Mouse (Mus musculus) liver, embryonic 14.5 days (tissue): ENCODE data around the gene Ldhb. TPM values are rescaled to one million over a fixed set of nuclear protein-coding genes. Genes with fewer than 3 reads are reported as not detected.
A peak's percentile ranks its signal among the peaks of the same experiment; 100 is the strongest.
"Not testable (repeated sequence)": the region's sequence is repeated elsewhere in the genome, so short reads cannot be mapped to it uniquely, and the experiment has no call there.

Experiments used
- ATAC-seq: fragments of 200-750 bp; cut with Nextera tagmentation; 2 replicates; pipeline ENCODE4 v1.8.0; 2017; ENCODE audit warnings: moderate number of reproducible peaks, mild to moderate bottlenecking, moderate library complexity; ENCODE audit not compliant: insufficient read depth
- DNase-seq, 3 experiments: peaks; one replicate each; pipeline ENCODE4 v3.0.0-alpha.2; 2012 to 2013; ENCODE audit warnings: low read depth in 3 of 3, low spot score in 3 of 3
- H3K27ac ChIP-seq: fragments of 300-500 bp; sonication (generic); 2 replicates; pipeline ENCODE4 v1.5.1; 2014; ENCODE audit warnings: moderate library complexity, mild to moderate bottlenecking, control low read depth, inconsistent platforms
- H3K27me3 ChIP-seq: fragments of 300-500 bp; sonication (generic); 2 replicates; pipeline ENCODE4 v1.6.1; 2014; ENCODE audit warnings: mild to moderate bottlenecking, low read length, moderate library complexity; ENCODE audit not compliant: control insufficient read depth, insufficient read depth
- H3K36me3 ChIP-seq: fragments of 300-500 bp; sonication (generic); replicated peaks from 2 replicates; pipeline ENCODE4 v1.6.1; 2014; ENCODE audit warnings: low read depth; ENCODE audit not compliant: control insufficient read depth, insufficient read depth
- H3K4me1 ChIP-seq, 2 experiments: fragments of 200-500 bp in 1 of 2; fragments of 300-500 bp in 1 of 2; sonication (generic) in 1 of 2; replicated peaks; 2 replicates each; pipeline ENCODE4 v1.6.1; 2012 to 2014; ENCODE audit warnings: antibody characterized with exemption in 1 of 2, inconsistent platforms in 1 of 2, low read length in 1 of 2; ENCODE audit not compliant: control insufficient read depth in 2 of 2, insufficient read depth in 2 of 2
- H3K4me2 ChIP-seq: fragments of 300-500 bp; sonication (generic); 2 replicates; pipeline ENCODE4 v1.6.1; 2014; ENCODE audit warnings: low read depth, mild to moderate bottlenecking, control low read depth, moderate library complexity
- H3K4me3 ChIP-seq, 2 experiments: fragments of 200-500 bp in 1 of 2; fragments of 300-500 bp in 1 of 2; sonication (generic) in 1 of 2; 2 replicates each; pipeline ENCODE4 v1.5.1; 2012 to 2014; ENCODE audit warnings: low read depth in 2 of 2, low read length in 2 of 2, mild to moderate bottlenecking in 2 of 2, control low read depth in 1 of 2, inconsistent platforms in 1 of 2, moderate library complexity in 1 of 2; ENCODE audit not compliant: insufficient read depth in 1 of 2
- H3K9ac ChIP-seq: fragments of 300-500 bp; sonication (generic); replicated peaks from 2 replicates; pipeline ENCODE4 v1.6.1; 2014; ENCODE audit warnings: mild to moderate bottlenecking, control low read depth, moderate library complexity
- H3K9me3 ChIP-seq: fragments of 300-500 bp; sonication (generic); 2 replicates; pipeline ENCODE4 v1.6.1; 2016; ENCODE audit warnings: low read length, mixed read lengths; ENCODE audit not compliant: control insufficient read depth
- CTCF ChIP-seq: IDR thresholded peaks from 2 replicates; pipeline ENCODE4 v1.5.1; 2016; ENCODE audit warnings: antibody characterized with exemption, low read depth, control low read depth
- EP300 ChIP-seq: IDR thresholded peaks from 2 replicates; pipeline ENCODE4 v1.6.1; 2016; ENCODE audit warnings: antibody characterized with exemption, low read depth
- WGBS: fragments of 180-500 bp; shearing (Covaris S2); extraction: QIAGEN DNeasy Blood & Tissue Kit; methylation state at CpG from one replicate; pipeline ENCODE4 v1.1.7; 2014; ENCODE audit not compliant: insufficient replicate concordance; 5-methylcytosine and 5-hydroxymethylcytosine counted together
- polyA plus RNA-seq, 2 experiments: library from polyadenylated mRNA; depleted of rRNA in 1 of 2; stranded (reverse) in 1 of 2; unstranded in 1 of 2; fragments of >200 nt; fragmentation: Nextera tagmentation in 1 of 2; extraction: Ambion mirVana in 1 of 2; gene quantifications; 2 replicates each; pipeline versions ENCODE4 v1.2.1 to v1.2.3; 2012 to 2014

Ldhb gene
- polyA plus RNA-seq, 2 experiments: 16.0 to 20.8 TPM

GRCm38 (mm10) chr6:142519110-142519509 lies 11.4 kb upstream of the Ldhb start:
- Histone ChIP-seq H3K36me3 (no peaks in the 10 kb centered on the region), H3K9ac (no peak overlapping the region), H3K27ac (no peak overlapping the region), H3K4me2 (no peak overlapping the region), H3K9me3 (no peaks in the 10 kb centered on the region), H3K27me3 (no peaks in the 10 kb centered on the region), H3K4me3 (no peak overlapping the region), H3K4me1 (no peaks in the 10 kb centered on the region)
- ATAC-seq (no peak), DNase-seq (no peak)
- TF ChIP-seq CTCF (peak; percentile 64), EP300 (no peak)
- 7% methylated on average over 6 of the region's 6 CpGs for WGBS

GRCm38 (mm10) chr6:142515379-142515778 lies 7.6 kb upstream of the Ldhb start:
- not testable (repeated sequence) for H3K4me3 ChIP-seq, H3K27me3 ChIP-seq, H3K27ac ChIP-seq, H3K36me3 ChIP-seq, H3K4me2 ChIP-seq, ATAC-seq, H3K4me1 ChIP-seq, H3K9ac ChIP-seq, H3K9me3 ChIP-seq, DNase-seq
- WGBS: 67% methylated on average over 8 of the region's 9 CpGs

- no peaks in the 10 kb centered on the region for H3K27me3 ChIP-seq
- H3K36me3 ChIP-seq: no peaks in the 10 kb centered on the region
- H3K9ac ChIP-seq: no peak overlapping the region
- TF ChIP-seq CTCF: peak; percentile 42
- no peak for TF ChIP-seq EP300
- no peak overlapping the region for H3K4me3 ChIP-seq
- H3K4me1 ChIP-seq: no peaks in the 10 kb centered on the region
- H3K9me3 ChIP-seq: no peaks in the 10 kb centered on the region
- ATAC-seq (no peak), DNase-seq (no peak)
- WGBS: 2% methylated on average over 10 of the region's 10 CpGs
- H3K27ac ChIP-seq: no peak overlapping the region
- H3K4me2 ChIP-seq: no peak overlapping the region
Observed at GRCm38 (mm10) chr6:142514912-142515311, 7.2 kb upstream of the Ldhb start.

- H3K27me3 ChIP-seq: no peaks in the 10 kb centered on the region; the same call in none of the 2 replicates
- DNase-seq (no peak), ATAC-seq (no peak)
- WGBS: 38% methylated on average over 3 of the region's 3 CpGs
- no peak overlapping the region for H3K27ac ChIP-seq
- H3K9ac ChIP-seq: no peak overlapping the region
- no peak overlapping the region for H3K4me2 ChIP-seq
- H3K9me3 ChIP-seq: no peaks in the 10 kb centered on the region
- no peak for TF ChIP-seq EP300
- TF ChIP-seq CTCF: no peak
- peaks cover 0 to 4% of the 10 kb centered on the region in 2 experiments; a peak in 1 of 4 replicates for H3K4me1 ChIP-seq
- H3K36me3 ChIP-seq: no peaks in the 10 kb centered on the region
- no peak overlapping the region for H3K4me3 ChIP-seq
Observed at GRCm38 (mm10) chr6:142512902-142513301, 5.1 kb upstream of the Ldhb start.

GRCm38 (mm10) chr6:142511516-142512135 lies 3.9 kb upstream of the Ldhb start:
- Histone ChIP-seq H3K36me3 (no peaks in the 10 kb centered on the region), H3K27me3 (peaks cover 9% of the 10 kb centered on the region), H3K9me3 (no peaks in the 10 kb centered on the region), H3K9ac (no peak overlapping the region), H3K4me1 (peaks cover 0 to 4% of the 10 kb centered on the region in 2 experiments; a peak in 1 of 4 replicates), H3K4me2 (no peak overlapping the region), H3K4me3 (no peak overlapping the region), H3K27ac (no peak overlapping the region)
- ATAC-seq (no peak), DNase-seq (no peak)
- TF ChIP-seq EP300 (no peak), CTCF (no peak)
- WGBS: 24% methylated on average over 12 of the region's 12 CpGs
